ENCODE assay signal across 23 mouse cellular contexts in the genomic region with DNA sequence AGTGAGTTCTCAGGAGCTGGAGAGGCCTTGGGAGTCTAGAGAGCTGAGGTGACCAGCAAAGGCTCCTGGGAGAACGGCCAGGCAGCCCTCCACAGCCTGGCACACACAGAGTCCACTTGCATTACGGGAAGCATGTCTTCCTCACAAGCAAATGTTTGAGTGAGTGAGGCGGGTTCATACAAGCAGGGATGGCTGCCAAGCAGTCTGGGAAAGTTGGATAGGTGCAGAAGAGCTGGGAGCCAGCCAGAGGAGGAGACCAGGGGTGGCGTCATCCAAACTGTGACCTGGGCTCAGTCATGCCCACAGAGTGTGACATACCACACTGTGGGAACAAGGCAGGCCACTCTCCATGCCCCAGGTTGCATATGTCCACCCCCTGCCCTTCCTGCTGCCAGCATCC. TPM values are rescaled to one million over a fixed set of nuclear protein-coding genes. Genes with fewer than 3 reads are reported as not detected.
DNase-seq lines count a peak whose midpoint lies in the region; ATAC-seq lines count a peak whose summit lies in the region.
"Had no signal": no experiment of that assay in that cellular context is flagged by ENCODE, and none has a peak within 500 bp of the region (broad histone marks: within the 10 kb centered on the region; RNA-seq: fewer than 3 reads in every experiment).

No protein-coding gene starts in this region.

- H3K4me2 ChIP-seq in hindbrain, embryonic 13.5 days = no peak overlapping the region
- H3K4me2 ChIP-seq: embryonic facial prominence, embryonic 12.5 days; hindbrain, embryonic 14.5 days; intestine, embryonic 15.5 days; kidney, embryonic 15.5 days; liver, embryonic 11.5 days; midbrain, embryonic 13.5 days; neural tube, embryonic 13.5 days had no signal

- peaks cover 55% of the 10 kb centered on the region for H3K4me1 ChIP-seq in heart, embryonic 10.5 days
- 0 out of 2 replicates have a peak, but pooled peaks cover 7% of the 10 kb centered on the region for H3K4me1 ChIP-seq in hindbrain, embryonic 13.5 days (replicated peaks)

- no peak overlapping the region for H3K4me3 ChIP-seq in heart, embryonic 10.5 days
- H3K4me3 ChIP-seq in hindbrain, embryonic 13.5 days = no peak overlapping the region
- H3K4me3 ChIP-seq: embryonic facial prominence, embryonic 12.5 days; erythroblast, embryonic 14.5 days; intestine, embryonic 15.5 days; kidney, embryonic 15.5 days; midbrain, embryonic 13.5 days; neural tube, embryonic 13.5 days had no signal

- H3K27ac ChIP-seq in heart, embryonic 10.5 days = no peak overlapping the region
- no peak overlapping the region for H3K27ac ChIP-seq in hindbrain, embryonic 13.5 days
- H3K27ac ChIP-seq: embryonic facial prominence, embryonic 12.5 days; hindbrain, embryonic 14.5 days; intestine, embryonic 15.5 days; kidney, embryonic 15.5 days; macrophage; midbrain, embryonic 13.5 days; neural tube, embryonic 13.5 days had no signal

- no peak for ATAC-seq in hindbrain, embryonic 13.5 days (ENCODE audit: low FRiP score)
- ATAC-seq: forebrain, embryonic 14.5 days; intestine, embryonic 15.5 days; midbrain, embryonic 13.5 days had no signal

- H3K9me3 ChIP-seq in heart, embryonic 10.5 days = no peaks in the 10 kb centered on the region
- H3K9me3 ChIP-seq in hindbrain, embryonic 13.5 days = no peaks in the 10 kb centered on the region
- H3K9me3 ChIP-seq: embryonic facial prominence, embryonic 12.5 days; intestine, embryonic 15.5 days; kidney, embryonic 15.5 days; midbrain, embryonic 13.5 days; neural tube, embryonic 13.5 days had no signal

- H3K36me3 ChIP-seq in heart, embryonic 10.5 days = no peaks in the 10 kb centered on the region
- H3K36me3 ChIP-seq in hindbrain, embryonic 13.5 days = no peaks in the 10 kb centered on the region
- H3K36me3 ChIP-seq: embryonic facial prominence, embryonic 12.5 days; intestine, embryonic 15.5 days; kidney, embryonic 15.5 days; midbrain, embryonic 13.5 days; neural tube, embryonic 13.5 days had no signal

- peak; percentile 92 for DNase-seq in heart, adult 11 months
- no peak for DNase-seq in heart, embryonic 10.5 days (ENCODE audit: low spot score)
- peak; percentile 25 for DNase-seq in left cerebral cortex, postnatal 4 days
- DNase-seq in left cerebral cortex, adult 18-20 months (ENCODE audit: low spot score in 2 of 2) = no peak
- peak; percentile 73 for DNase-seq in cerebellum, adult 9-10 months
- DNase-seq in cerebellum, postnatal 36 days = peak; percentile 52 to 55
- DNase-seq: adrenal gland, adult 2 months; gastrocnemius, postnatal 25 days; kidney, postnatal 4 days; layer of hippocampus, adult 9-11 months; lung, adult 18-20 months; thymus, postnatal 14 days had no signal

- peaks cover 15% of the 10 kb centered on the region; the same call in 1 of the 2 replicates for H3K27me3 ChIP-seq in heart, embryonic 10.5 days (ENCODE audit: insufficient read depth, poor library complexity, severe bottlenecking)
- H3K27me3 ChIP-seq in hindbrain, embryonic 13.5 days = peaks cover 11% of the 10 kb centered on the region; the same call in 1 of the 2 replicates
- H3K27me3 ChIP-seq: embryonic facial prominence, embryonic 12.5 days; intestine, embryonic 15.5 days; midbrain, embryonic 13.5 days; neural tube, embryonic 13.5 days had no signal

- 84% methylated on average over 4 of the region's 4 CpGs for WGBS in heart, embryonic 10.5 days
- 91% methylated on average over 4 of the region's 4 CpGs for WGBS in hindbrain, embryonic 13.5 days

- intact Hi-C loops in left cerebral cortex, postnatal 4 days (cut with DNase I) = no loop called here

- H3K9ac ChIP-seq in hindbrain, embryonic 13.5 days = no peak overlapping the region
- H3K9ac ChIP-seq: embryonic facial prominence, embryonic 12.5 days; hindbrain, embryonic 14.5 days; intestine, embryonic 15.5 days; kidney, embryonic 15.5 days; midbrain, embryonic 13.5 days; neural tube, embryonic 13.5 days had no signal

RNA-seq across cellular contexts. Expression of gene Cmklr1, which starts 25.2 kb away (rescaled TPM):
- 1.3 and 3.3 TPM in 2 replicates for polyA plus RNA-seq in heart, embryonic 10.5 days (2016; fragmentation: Nextera tagmentation; extraction: Ambion mirVana)
- 1 to 10 TPM; 2.7 to 2.9 TPM for total RNA-seq in left cerebral cortex, postnatal 4 days (2021)
- total RNA-seq in left cerebral cortex, adult 18-20 months (2021) = 1 to 10 TPM; 4.6 to 5.5 TPM
- 1.2 and 1.8 TPM in 2 replicates for polyA plus RNA-seq in hindbrain, embryonic 13.5 days (2015; fragmentation: Nextera tagmentation; extraction: Ambion mirVana)
- polyA plus RNA-seq: erythroblast, embryonic 14.5 days had no signal

Comparison
In these comparisons a context has a peak if more than half of its experiments do, and no peak if none do; other contexts are left out.
1. DNase-seq: peak in heart, adult 11 months (single experiment), left cerebral cortex, postnatal 4 days (single experiment), cerebellum, adult 9-10 months (single experiment) and cerebellum, postnatal 36 days (2 of 2); none in heart, embryonic 10.5 days (single experiment) and left cerebral cortex, adult 18-20 months (0 of 2).